ENCODE assay signal across 24 mouse cellular contexts in the genomic region with DNA sequence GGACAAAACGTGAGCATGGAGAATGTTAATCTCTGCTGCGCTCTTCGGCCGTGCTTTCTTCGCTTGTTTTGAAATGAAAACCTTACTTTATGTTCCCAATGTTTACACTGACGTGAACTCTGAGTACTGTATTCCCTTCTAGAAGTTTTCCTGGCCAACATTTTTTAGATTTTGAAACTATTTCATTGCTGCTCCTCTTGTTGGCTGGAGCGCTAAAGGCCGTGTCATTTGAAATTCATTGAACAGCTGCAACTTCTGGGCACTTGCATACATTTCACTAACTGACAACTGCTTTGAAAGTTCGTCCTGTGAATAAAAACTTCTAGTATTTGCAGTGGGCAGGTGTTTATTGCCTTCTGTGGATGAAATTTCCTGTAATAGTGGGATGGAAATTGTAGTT.
DNase-seq lines count a peak whose midpoint lies in the region; ATAC-seq and TF ChIP-seq lines count a peak whose summit lies in the region.
"Had no signal": no experiment of that assay in that cellular context is flagged by ENCODE, and none has a peak within 500 bp of the region (broad histone marks: within the 10 kb centered on the region; RNA-seq: fewer than 3 reads in every experiment).

No protein-coding gene starts in this region.

- no peaks in the 10 kb centered on the region for H3K36me3 ChIP-seq in embryonic facial prominence, embryonic 14.5 days (ENCODE audit: control insufficient read depth, insufficient read depth, low read length)
- no peaks in the 10 kb centered on the region for H3K36me3 ChIP-seq in embryonic facial prominence, embryonic 10.5 days (replicated peaks)
- no peaks in the 10 kb centered on the region for H3K36me3 ChIP-seq in limb, embryonic 14.5 days (ENCODE audit: control insufficient read depth, insufficient read depth, low read length)
- no peaks in the 10 kb centered on the region for H3K36me3 ChIP-seq in limb, embryonic 10.5 days
- no peaks in the 10 kb centered on the region for H3K36me3 ChIP-seq in lung, embryonic 16.5 days (ENCODE audit: control insufficient read depth, insufficient read depth, low read length)
- H3K36me3 ChIP-seq: embryonic facial prominence, embryonic 13.5 days; forebrain, embryonic 15.5 days; G1E had no signal

- H3K9me3 ChIP-seq in embryonic facial prominence, embryonic 14.5 days (ENCODE audit: control insufficient read depth, low read length) = no peaks in the 10 kb centered on the region
- no peaks in the 10 kb centered on the region for H3K9me3 ChIP-seq in embryonic facial prominence, embryonic 10.5 days
- H3K9me3 ChIP-seq in limb, embryonic 14.5 days (ENCODE audit: control insufficient read depth, low read length) = no peaks in the 10 kb centered on the region
- H3K9me3 ChIP-seq in limb, embryonic 10.5 days (replicated peaks) = no peaks in the 10 kb centered on the region
- H3K9me3 ChIP-seq in lung, embryonic 16.5 days (ENCODE audit: control insufficient read depth, low read length) = no peaks in the 10 kb centered on the region
- H3K9me3 ChIP-seq: embryonic facial prominence, embryonic 13.5 days; forebrain, embryonic 13.5 days; forebrain, embryonic 15.5 days; G1E had no signal

- H3K27me3 ChIP-seq in embryonic facial prominence, embryonic 14.5 days (replicated peaks; ENCODE audit: control insufficient read depth, insufficient read depth, low read length) = no peaks in the 10 kb centered on the region
- no peaks in the 10 kb centered on the region for H3K27me3 ChIP-seq in embryonic facial prominence, embryonic 10.5 days (replicated peaks; ENCODE audit: low read depth, poor library complexity, severe bottlenecking)
- H3K27me3 ChIP-seq in limb, embryonic 14.5 days (ENCODE audit: control insufficient read depth, insufficient read depth, low read length) = no peaks in the 10 kb centered on the region
- no peaks in the 10 kb centered on the region for H3K27me3 ChIP-seq in limb, embryonic 10.5 days (ENCODE audit: low read depth, poor library complexity, severe bottlenecking)
- H3K27me3 ChIP-seq in lung, embryonic 16.5 days (ENCODE audit: control insufficient read depth, insufficient read depth, low read depth, low read length) = no peaks in the 10 kb centered on the region
- H3K27me3 ChIP-seq: CH12.LX; embryonic facial prominence, embryonic 13.5 days; forebrain, embryonic 13.5 days; forebrain, embryonic 15.5 days; Patski had no signal

- H3K4me2 ChIP-seq in embryonic facial prominence, embryonic 14.5 days (ENCODE audit: low read depth, low read length) = no peak overlapping the region
- H3K4me2 ChIP-seq in limb, embryonic 14.5 days (replicated peaks; ENCODE audit: low read depth, low read length, severe bottlenecking) = no peak overlapping the region
- no peak overlapping the region for H3K4me2 ChIP-seq in lung, embryonic 16.5 days (ENCODE audit: low read depth, low read length)
- H3K4me2 ChIP-seq: embryonic facial prominence, embryonic 13.5 days; forebrain, embryonic 13.5 days; forebrain, embryonic 15.5 days had no signal

- peak; percentile 56 for DNase-seq in embryonic facial prominence, embryonic 14.5 days (ENCODE audit: low spot score)
- no peak for DNase-seq in embryonic facial prominence, embryonic 10.5 days (ENCODE audit: low spot score)
- DNase-seq in limb, embryonic 14.5 days (ENCODE audit: low spot score) = peak; percentile 40
- no peak for DNase-seq in limb, embryonic 10.5 days (ENCODE audit: low spot score)
- no peak for DNase-seq in lung, postnatal 25 days (ENCODE audit: low spot score)
- DNase-seq: adrenal gland, adult 8-10 months; adrenal gland, postnatal 14 days; adrenal gland, postnatal 36 days; B cell, adult 2 months; cerebellum, adult 11-12 months; cerebellum, adult 2 months; cerebellum, adult 9-10 months; cerebellum, postnatal 10 days; cerebellum, postnatal 25 days; forebrain, postnatal 0 days had no signal

- TF ChIP-seq POLR2A in limb, embryonic 14.5 days (IDR thresholded peaks at IDR 0.05; ENCODE audit: borderline replicate concordance, extremely low read depth, insufficient read depth, insufficient read length) = no peak

- no peak overlapping the region for H3K27ac ChIP-seq in embryonic facial prominence, embryonic 14.5 days (replicated peaks; ENCODE audit: low read depth, low read length)
- H3K27ac ChIP-seq in embryonic facial prominence, embryonic 10.5 days (replicated peaks) = no peak overlapping the region
- no peak overlapping the region for H3K27ac ChIP-seq in limb, embryonic 14.5 days (replicated peaks; ENCODE audit: low read depth, low read length)
- H3K27ac ChIP-seq in limb, embryonic 10.5 days = no peak overlapping the region
- no peak overlapping the region for H3K27ac ChIP-seq in lung, embryonic 16.5 days (ENCODE audit: low read length)
- H3K27ac ChIP-seq: embryonic facial prominence, embryonic 13.5 days; forebrain, embryonic 13.5 days; forebrain, embryonic 15.5 days had no signal

- no peak for ATAC-seq in embryonic facial prominence, embryonic 14.5 days (ENCODE audit: low read depth)
- no peak for ATAC-seq in limb, embryonic 14.5 days (ENCODE audit: low FRiP score, low read depth)
- peak; percentile 15; the same call in 1 of the 2 replicates for ATAC-seq in lung, embryonic 16.5 days (ENCODE audit: low read depth)
- ATAC-seq: activated CD4-positive, CD25-positive, alpha-beta regulatory T cell, adult 4 months; CD4-positive, CD25-positive, alpha-beta regulatory T cell, adult 4 months; forebrain, embryonic 13.5 days; forebrain, embryonic 15.5 days; forebrain, postnatal 0 days; Patski had no signal

- no peak overlapping the region for H3K4me3 ChIP-seq in embryonic facial prominence, embryonic 14.5 days (ENCODE audit: low read depth, low read length)
- H3K4me3 ChIP-seq in embryonic facial prominence, embryonic 10.5 days = no peak overlapping the region
- H3K4me3 ChIP-seq in limb, embryonic 14.5 days (replicated peaks; ENCODE audit: low read length) = no peak overlapping the region
- no peak overlapping the region for H3K4me3 ChIP-seq in limb, embryonic 10.5 days
- H3K4me3 ChIP-seq in lung, embryonic 16.5 days (ENCODE audit: low read length) = no peak overlapping the region
- H3K4me3 ChIP-seq: embryonic facial prominence, embryonic 13.5 days; forebrain, embryonic 13.5 days; forebrain, embryonic 15.5 days had no signal

- 63% methylated on average over 9 of the region's 9 CpGs for WGBS in embryonic facial prominence, embryonic 14.5 days
- 86% methylated on average over 9 of the region's 9 CpGs for WGBS in embryonic facial prominence, embryonic 10.5 days
- 69% methylated on average over 9 of the region's 9 CpGs for WGBS in limb, embryonic 14.5 days
- 83% methylated on average over 9 of the region's 9 CpGs for WGBS in limb, embryonic 10.5 days
- 44% methylated on average over 9 of the region's 9 CpGs for WGBS in lung, embryonic 16.5 days

- H3K4me1 ChIP-seq in embryonic facial prominence, embryonic 14.5 days (ENCODE audit: control insufficient read depth, insufficient read depth, low read length) = no peaks in the 10 kb centered on the region
- H3K4me1 ChIP-seq in embryonic facial prominence, embryonic 10.5 days = no peaks in the 10 kb centered on the region
- no peaks in the 10 kb centered on the region for H3K4me1 ChIP-seq in limb, embryonic 14.5 days (ENCODE audit: control insufficient read depth, insufficient read depth, low read length)
- H3K4me1 ChIP-seq in limb, embryonic 10.5 days = no peaks in the 10 kb centered on the region
- no peaks in the 10 kb centered on the region for H3K4me1 ChIP-seq in lung, embryonic 16.5 days (replicated peaks; ENCODE audit: control insufficient read depth, insufficient read depth, low read length)
- H3K4me1 ChIP-seq: embryonic facial prominence, embryonic 13.5 days; forebrain, embryonic 13.5 days; forebrain, embryonic 15.5 days had no signal

- no peak overlapping the region for H3K9ac ChIP-seq in embryonic facial prominence, embryonic 14.5 days (ENCODE audit: low read depth, low read length)
- no peak overlapping the region for H3K9ac ChIP-seq in limb, embryonic 14.5 days (ENCODE audit: low read depth, low read length, severe bottlenecking)
- H3K9ac ChIP-seq in lung, embryonic 16.5 days (ENCODE audit: low read length) = no peak overlapping the region
- H3K9ac ChIP-seq: embryonic facial prominence, embryonic 13.5 days; forebrain, embryonic 13.5 days; forebrain, embryonic 15.5 days; forebrain, postnatal 0 days had no signal

Comparison
In these comparisons a context has a peak if more than half of its experiments do, and no peak if none do; other contexts are left out.
1. DNase-seq: peak in embryonic facial prominence, embryonic 14.5 days (single experiment) and limb, embryonic 14.5 days (single experiment); none in embryonic facial prominence, embryonic 10.5 days (single experiment), limb, embryonic 10.5 days (single experiment) and lung, postnatal 25 days (single experiment).